Mouse (Mus musculus) midbrain, embryonic 11.5 days (tissue): Measurements from ENCODE around the gene Efhd1. TPM values are rescaled to one million over a fixed set of nuclear protein-coding genes. Genes with fewer than 3 reads are reported as not detected.
A peak's percentile ranks its signal among the peaks of the same experiment; 100 is the strongest.

ENCODE experiments used
- ATAC-seq: fragments of 200-750 bp; cut with Nextera tagmentation; 2 replicates; pipeline ENCODE4 v1.8.0; 2017; ENCODE audit warnings: moderate TSS enrichment, moderate library complexity; ENCODE audit not compliant: low FRiP score
- DNase-seq: peaks from one replicate; pipeline ENCODE4 v3.0.0; 2015; ENCODE audit warnings: low spot score; ENCODE audit errors: missing footprints
- H3K27ac ChIP-seq: fragments of 300-500 bp; sonication (generic); 2 replicates; pipeline ENCODE4 v1.5.1; 2014; ENCODE audit warnings: low read depth, low read length
- H3K27me3 ChIP-seq: fragments of 300-500 bp; sonication (generic); 2 replicates; pipeline ENCODE4 v1.6.1; 2014; ENCODE audit warnings: mild to moderate bottlenecking, low read length, moderate library complexity, mixed read lengths; ENCODE audit not compliant: control insufficient read depth, insufficient read depth
- H3K36me3 ChIP-seq: fragments of 300-500 bp; sonication (generic); 2 replicates; pipeline ENCODE4 v1.6.1; 2014; ENCODE audit warnings: mild to moderate bottlenecking, low read length, moderate library complexity, mixed read lengths; ENCODE audit not compliant: control insufficient read depth, insufficient read depth
- H3K4me1 ChIP-seq: fragments of 300-500 bp; sonication (generic); 2 replicates; pipeline ENCODE4 v1.6.1; 2014; ENCODE audit warnings: low read length; ENCODE audit not compliant: control insufficient read depth, insufficient read depth
- H3K4me2 ChIP-seq: fragments of 300-500 bp; sonication (generic); 2 replicates; pipeline ENCODE4 v1.6.1; 2014; ENCODE audit warnings: mild to moderate bottlenecking, moderate library complexity
- H3K4me3 ChIP-seq: fragments of 300-500 bp; sonication (generic); 2 replicates; pipeline ENCODE4 v1.5.1; 2014; ENCODE audit warnings: low read depth, low read length
- H3K9ac ChIP-seq: fragments of 300-500 bp; sonication (generic); 2 replicates; pipeline ENCODE4 v1.6.1; 2014; ENCODE audit warnings: low read length
- H3K9me3 ChIP-seq: fragments of 300-500 bp; sonication (generic); 2 replicates; pipeline ENCODE4 v1.6.1; 2016; ENCODE audit warnings: low read length; ENCODE audit not compliant: control insufficient read depth
- WGBS: fragments of 180-500 bp; shearing (Covaris S2); extraction: QIAGEN DNeasy Blood & Tissue Kit; methylation state at CpG from one replicate; pipeline ENCODE4 v1.1.7; 2014; 5-methylcytosine and 5-hydroxymethylcytosine counted together
- polyA plus RNA-seq: library from polyadenylated mRNA; unstranded; fragments of >200 nt; fragmentation: Nextera tagmentation; extraction: Ambion mirVana; gene quantifications from 2 replicates; pipeline ENCODE4 v1.2.1, GENCODE M21; 2014

The Efhd1 gene
- polyA plus RNA-seq, 1 experiment from 2014 or later = 0.83 TPM

DNA sequence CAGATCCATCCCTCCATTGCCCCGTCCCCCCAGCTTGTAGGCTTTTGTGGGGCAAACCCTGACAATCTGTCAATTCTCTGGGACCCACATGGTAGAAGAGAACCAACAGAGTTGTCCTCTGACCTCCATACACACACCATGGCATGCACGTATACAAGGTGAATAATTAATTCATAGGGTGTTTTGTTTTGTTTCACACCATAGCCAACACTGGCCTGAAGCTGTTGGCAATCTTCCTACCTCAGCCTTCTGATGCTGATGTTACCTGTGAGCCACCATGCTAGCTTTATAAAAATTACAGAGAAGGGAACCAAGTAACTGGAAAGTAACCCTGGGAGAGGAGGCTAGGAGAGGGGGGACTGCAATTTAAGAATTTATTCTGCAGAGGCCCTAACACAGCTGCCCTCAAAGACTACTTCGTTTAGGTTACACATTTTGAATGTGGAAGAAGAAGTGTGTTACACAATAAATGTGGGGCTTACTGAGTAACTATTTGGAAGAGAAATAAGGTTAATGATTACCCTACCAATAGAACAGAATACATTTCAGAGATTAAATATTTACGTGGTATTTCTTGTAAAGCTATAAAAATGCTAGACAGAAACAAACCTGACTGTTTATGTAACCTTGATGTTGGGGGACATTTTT lies 30.0 kb downstream of the Efhd1 start:
- H3K27ac ChIP-seq = no peak overlapping the region
- WGBS = 79% methylated on average over 4 of the region's 4 CpGs
- H3K9me3 ChIP-seq = no peaks in the 10 kb centered on the region

GRCm38 (mm10) chr1:87294951-87295350 lies 30.8 kb downstream of the Efhd1 start:
- ATAC-seq = no peak
- Histone ChIP-seq H3K36me3 (no peaks in the 10 kb centered on the region), H3K27me3 (no peaks in the 10 kb centered on the region), H3K9me3 (no peaks in the 10 kb centered on the region), H3K4me2 (no peak overlapping the region), H3K27ac (no peak overlapping the region), H3K9ac (no peak overlapping the region), H3K4me1 (no peaks in the 10 kb centered on the region), H3K4me3 (no peak overlapping the region)
- peak; percentile 64 for DNase-seq
- WGBS = 61% methylated on average over 4 of the region's 4 CpGs

More for the DNA sequence above, 30.0 kb downstream of the Efhd1 start:
- ATAC-seq = no peak
- peak; percentile 10 for DNase-seq
- H3K9ac ChIP-seq = no peak overlapping the region
- H3K27me3 ChIP-seq = no peaks in the 10 kb centered on the region
- H3K36me3 ChIP-seq = no peaks in the 10 kb centered on the region
- no peak overlapping the region for H3K4me2 ChIP-seq
- no peaks in the 10 kb centered on the region for H3K4me1 ChIP-seq
- no peak overlapping the region for H3K4me3 ChIP-seq

- Histone ChIP-seq H3K27me3 (no peaks in the 10 kb centered on the region), H3K4me2 (no peak overlapping the region), H3K9me3 (no peaks in the 10 kb centered on the region), H3K4me1 (no peaks in the 10 kb centered on the region), H3K9ac (no peak overlapping the region), H3K4me3 (no peak overlapping the region), H3K27ac (no peak overlapping the region), H3K36me3 (no peaks in the 10 kb centered on the region)
- ATAC-seq = no peak
- WGBS = 88% methylated on average over 10 of the region's 10 CpGs
- peak; percentile 44 for DNase-seq
Observed at GRCm38 (mm10) chr1:87297346-87297925, 33.3 kb downstream of the Efhd1 start.

DNA sequence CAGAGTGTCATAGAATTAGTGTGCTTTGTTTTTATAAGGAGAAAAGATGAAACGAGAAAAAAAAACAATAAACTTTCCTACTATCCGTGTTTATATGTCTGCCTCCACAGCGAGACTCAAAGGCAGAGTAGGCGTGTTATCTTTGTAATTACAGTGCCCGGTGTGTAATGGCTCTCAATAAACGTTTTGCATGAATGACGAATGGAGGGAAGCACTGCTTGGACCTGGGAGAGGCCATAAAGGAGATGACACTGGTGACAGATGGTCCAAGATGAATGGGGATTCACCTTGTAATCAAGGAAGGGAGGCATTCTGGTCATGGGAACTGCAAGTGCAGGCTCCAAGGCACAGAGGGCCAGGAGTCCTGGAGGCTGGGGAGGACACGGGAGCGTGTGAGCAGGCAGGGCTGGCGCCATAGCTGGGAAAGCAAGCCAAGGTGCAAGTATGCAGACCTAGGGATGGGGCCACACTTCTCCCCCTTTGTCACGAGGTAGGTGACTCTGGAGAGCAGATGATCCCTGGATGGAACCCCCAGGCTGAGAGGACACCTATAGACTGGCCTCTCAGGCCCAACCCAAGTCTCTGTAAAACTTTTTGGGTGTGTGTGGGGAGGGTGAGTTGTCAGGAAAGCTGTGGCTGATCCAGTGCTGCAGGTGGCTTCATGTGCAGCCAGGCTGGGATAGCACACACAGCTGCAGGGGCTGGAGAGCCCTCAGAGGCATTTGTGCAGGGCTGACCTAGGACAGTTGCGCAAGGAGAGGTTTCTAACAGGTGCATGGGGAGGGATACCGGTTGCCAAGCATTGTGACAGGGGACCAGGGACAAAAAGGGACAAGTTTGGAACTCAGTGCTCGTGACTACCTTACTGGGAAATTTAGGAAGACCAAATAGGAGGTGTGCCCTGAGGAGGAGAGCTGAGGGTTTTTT lies 36.5 kb downstream of the Efhd1 start:
- H3K27me3 ChIP-seq = no peaks in the 10 kb centered on the region
- no peaks in the 10 kb centered on the region for H3K36me3 ChIP-seq
- no peak for ATAC-seq
- H3K9ac ChIP-seq = no peak overlapping the region
- no peaks in the 10 kb centered on the region for H3K4me1 ChIP-seq
- H3K4me2 ChIP-seq = no peak overlapping the region
- no peak overlapping the region for H3K4me3 ChIP-seq
- WGBS = 82% methylated on average over 14 of the region's 14 CpGs
- DNase-seq = peak; percentile 44
- H3K27ac ChIP-seq = no peak overlapping the region
- H3K9me3 ChIP-seq = no peaks in the 10 kb centered on the region

GRCm38 (mm10) chr1:87301971-87302370 lies 37.8 kb downstream of the Efhd1 start:
- Histone ChIP-seq H3K27ac (no peak overlapping the region), H3K4me2 (no peak overlapping the region), H3K9me3 (no peaks in the 10 kb centered on the region), H3K27me3 (no peaks in the 10 kb centered on the region), H3K4me1 (no peaks in the 10 kb centered on the region), H3K4me3 (no peak overlapping the region), H3K36me3 (no peaks in the 10 kb centered on the region), H3K9ac (no peak overlapping the region)
- WGBS = 88% methylated on average over 2 of the region's 2 CpGs
- no peak for ATAC-seq
- DNase-seq = peak; percentile 28

- ATAC-seq (no peak), DNase-seq (peak; percentile 45)
- no peak overlapping the region for H3K4me3 ChIP-seq
- WGBS = 87% methylated on average over 3 of the region's 3 CpGs
- no peaks in the 10 kb centered on the region for H3K9me3 ChIP-seq
- no peaks in the 10 kb centered on the region for H3K27me3 ChIP-seq
- H3K9ac ChIP-seq = no peak overlapping the region
- H3K4me2 ChIP-seq = no peak overlapping the region
- no peak overlapping the region for H3K27ac ChIP-seq
- H3K4me1 ChIP-seq = no peaks in the 10 kb centered on the region
- H3K36me3 ChIP-seq = no peaks in the 10 kb centered on the region
Observed at GRCm38 (mm10) chr1:87308952-87309351, 44.8 kb downstream of the Efhd1 start.

DNA sequence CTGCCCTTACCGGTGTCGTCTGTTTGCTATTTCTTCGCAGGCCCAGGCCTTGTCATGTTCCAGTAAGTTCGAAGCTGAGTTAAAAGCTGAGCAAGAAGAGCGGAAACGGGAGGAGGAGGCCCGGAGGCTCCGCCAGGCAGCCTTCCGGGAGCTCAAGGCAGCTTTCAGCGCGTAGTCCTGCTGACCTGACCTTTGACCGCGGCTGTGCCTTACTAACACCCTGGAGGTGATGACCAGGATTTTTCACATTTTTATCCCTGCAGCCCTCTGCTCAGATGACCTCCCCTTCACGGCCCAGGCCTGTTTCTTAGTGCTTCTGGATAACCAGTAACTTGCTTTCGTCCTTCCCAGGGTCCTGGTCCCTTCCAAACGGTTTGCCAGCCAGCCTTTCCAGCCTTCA lies 45.5 kb downstream of the Efhd1 start:
- DNase-seq = peak; percentile 61
- Histone ChIP-seq H3K36me3 (no peaks in the 10 kb centered on the region), H3K4me3 (no peak overlapping the region), H3K4me1 (no peaks in the 10 kb centered on the region), H3K27ac (no peak overlapping the region), H3K9ac (no peak overlapping the region), H3K9me3 (no peaks in the 10 kb centered on the region), H3K4me2 (no peak overlapping the region), H3K27me3 (no peaks in the 10 kb centered on the region)
- ATAC-seq = no peak
- 77% methylated on average over 16 of the region's 16 CpGs for WGBS

DNA sequence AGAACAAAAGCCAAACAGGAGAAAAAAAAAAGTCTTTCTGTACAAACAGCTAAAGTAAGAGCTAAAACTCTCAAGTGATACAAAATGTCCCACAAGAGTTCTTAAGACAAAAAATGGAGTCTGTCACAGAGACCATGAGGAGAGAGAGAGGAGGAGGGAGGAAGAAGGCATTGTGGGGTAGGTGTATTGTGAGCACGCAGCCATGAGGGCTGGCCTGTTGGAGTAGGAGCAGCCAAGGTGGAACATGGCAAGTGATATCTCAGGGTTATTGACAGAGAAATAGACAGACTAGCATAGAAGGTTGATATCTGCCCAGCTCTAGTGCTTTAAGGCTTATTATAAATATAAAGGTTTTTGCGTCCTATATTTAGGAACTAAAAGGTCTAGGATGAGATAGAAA lies 48.5 kb downstream of the Efhd1 start:
- ATAC-seq (no peak), DNase-seq (peak; percentile 69)
- WGBS = 89% methylated on average over 2 of the region's 2 CpGs
- Histone ChIP-seq H3K9me3 (no peaks in the 10 kb centered on the region), H3K4me3 (no peak overlapping the region), H3K9ac (no peak overlapping the region), H3K27ac (no peak overlapping the region), H3K4me2 (no peak overlapping the region), H3K36me3 (no peaks in the 10 kb centered on the region), H3K27me3 (no peaks in the 10 kb centered on the region), H3K4me1 (no peaks in the 10 kb centered on the region)

DNA sequence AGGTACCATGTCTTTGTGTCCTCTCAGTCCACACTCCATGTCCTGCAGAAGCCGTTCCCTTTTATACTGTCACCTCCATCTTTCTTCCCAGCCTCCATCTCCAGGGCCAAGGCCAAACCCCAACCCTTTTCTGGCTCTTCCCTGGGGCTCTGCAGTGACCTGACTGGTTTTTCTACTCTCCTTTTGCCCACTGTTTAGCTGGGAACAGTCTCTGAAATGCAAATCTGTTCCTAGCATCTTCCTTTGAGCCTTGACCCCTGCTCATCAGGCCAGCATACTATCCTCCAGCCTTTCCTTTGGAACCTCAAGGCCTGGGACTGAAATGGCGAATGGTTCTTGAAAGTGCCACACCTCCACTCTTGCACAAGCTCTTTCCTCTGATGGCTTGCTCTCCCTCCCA lies 49.0 kb downstream of the Efhd1 start:
- H3K27ac ChIP-seq = no peak overlapping the region
- no peak overlapping the region for H3K9ac ChIP-seq
- ATAC-seq (no peak), DNase-seq (peak; percentile 41)
- WGBS = 89% methylated on average over 2 of the region's 2 CpGs
- no peaks in the 10 kb centered on the region for H3K27me3 ChIP-seq
- H3K4me3 ChIP-seq = no peak overlapping the region
- no peaks in the 10 kb centered on the region for H3K36me3 ChIP-seq
- no peak overlapping the region for H3K4me2 ChIP-seq
- no peaks in the 10 kb centered on the region for H3K9me3 ChIP-seq
- no peaks in the 10 kb centered on the region for H3K4me1 ChIP-seq
